Mouse (Mus musculus): Measurements from ENCODE around the gene Nbeal1.
"Not testable (repeated sequence)": the region's sequence is repeated elsewhere in the genome, so short reads cannot be mapped to it uniquely, and the experiment has no call there.

Nbeal1 gene

DNA sequence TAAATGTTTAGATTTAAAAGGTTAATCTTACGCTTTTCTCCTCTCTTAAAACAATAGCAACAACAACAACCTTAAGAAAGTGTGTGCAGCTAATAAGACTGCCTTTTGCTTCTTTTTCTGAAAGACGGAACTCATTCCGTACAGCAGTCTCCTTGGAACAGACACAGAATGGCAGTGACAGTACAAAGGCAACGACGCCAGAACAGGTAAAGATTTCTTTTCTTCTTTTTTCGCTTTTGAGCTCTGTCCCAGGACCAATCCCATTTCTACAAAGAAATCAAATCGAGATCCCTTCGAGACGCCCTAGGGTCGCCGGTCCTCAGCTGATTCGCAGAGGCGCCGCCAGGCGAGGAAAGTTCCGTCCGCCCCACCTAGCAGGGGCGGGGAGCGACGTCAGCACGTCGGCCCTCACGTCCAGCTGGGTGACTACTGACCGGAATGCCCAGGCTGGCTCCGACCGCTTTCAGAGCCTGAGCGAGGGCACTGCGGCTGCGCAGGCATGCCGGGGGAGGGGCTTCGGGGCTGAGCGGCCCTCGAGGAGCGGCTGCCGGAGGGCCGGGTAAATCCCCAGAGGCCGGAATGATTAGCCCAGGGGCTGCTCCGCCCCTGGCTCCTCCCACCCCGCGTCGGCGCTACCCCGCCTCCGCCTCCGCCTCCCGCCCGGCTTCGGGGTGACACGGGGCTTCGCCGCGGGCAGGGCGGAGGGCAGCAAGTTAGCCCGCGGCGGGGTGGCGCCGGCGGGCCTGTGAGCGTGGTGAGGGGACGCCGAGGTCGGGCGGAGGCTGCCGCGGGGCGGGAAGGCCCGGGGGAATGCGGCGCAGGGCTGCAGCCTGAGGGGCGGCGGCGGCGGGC lies at the start of gene Nbeal1:
TSS of gene Nbeal1 (plus strand) at position 668 of the 852 bp plus-strand sequence.
- peak; percentile 99 for DNase-seq (ENCODE audit: low spot score)

- DNase-seq (ENCODE audit: low spot score): no peak
Observed at GRCm38 (mm10) chr1:60137346-60137745, 43.1 kb upstream of the Nbeal1 start.

- DNase-seq (ENCODE audit: low spot score): no peak
Observed at GRCm38 (mm10) chr1:60152700-60153099, 27.7 kb upstream of the Nbeal1 start.

DNA sequence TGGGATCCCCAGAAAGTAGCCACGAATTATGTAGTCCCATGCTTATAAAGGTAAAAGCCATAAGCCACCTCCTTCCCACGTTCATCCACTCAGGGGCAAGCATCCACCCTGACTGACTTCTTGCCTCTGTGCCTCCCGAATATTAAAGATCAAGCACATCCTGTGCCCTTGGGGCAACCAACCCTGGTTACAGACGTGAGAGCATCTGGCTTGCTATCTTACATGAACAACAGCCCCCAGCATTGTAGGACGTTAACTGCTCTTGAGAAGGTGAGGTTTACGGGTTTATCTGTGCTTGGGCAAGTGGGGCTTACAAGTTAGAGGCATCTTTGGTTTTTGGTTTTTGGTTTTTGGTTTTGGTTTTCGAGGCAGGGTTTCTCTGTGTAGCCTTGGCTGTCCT lies 23.7 kb upstream of the Nbeal1 start:
- no peak for DNase-seq (ENCODE audit: low spot score)

- DNase-seq (ENCODE audit: low spot score): peak; percentile 47
Observed at GRCm38 (mm10) chr1:60158411-60158810, 22.0 kb upstream of the Nbeal1 start.

DNA sequence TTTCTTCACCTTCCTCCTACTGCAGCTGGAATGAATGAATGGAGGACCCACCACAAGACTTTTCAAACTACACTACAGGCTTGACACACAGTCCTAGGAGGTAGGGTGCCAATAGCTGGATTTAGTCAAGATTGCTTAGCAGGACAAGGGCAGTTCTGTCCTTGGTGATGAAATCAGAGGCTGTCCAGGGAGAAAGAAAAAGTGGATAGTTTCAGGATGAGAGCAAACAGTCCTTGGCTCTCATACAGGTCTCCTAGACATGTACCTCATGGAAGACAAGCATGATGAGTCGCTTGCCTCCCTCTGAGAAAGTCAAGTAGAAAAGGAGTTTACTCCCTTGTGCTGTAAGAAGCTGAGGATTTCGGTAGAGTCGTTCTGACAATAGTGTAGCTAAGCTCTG lies 16.7 kb upstream of the Nbeal1 start:
- DNase-seq (ENCODE audit: low spot score): no peak

GRCm38 (mm10) chr1:60169626-60170025 lies 10.8 kb upstream of the Nbeal1 start:
- DNase-seq (ENCODE audit: low spot score): no peak

- DNase-seq (ENCODE audit: low spot score): no peak
Observed at GRCm38 (mm10) chr1:60170251-60170650, 10.1 kb upstream of the Nbeal1 start.

DNA sequence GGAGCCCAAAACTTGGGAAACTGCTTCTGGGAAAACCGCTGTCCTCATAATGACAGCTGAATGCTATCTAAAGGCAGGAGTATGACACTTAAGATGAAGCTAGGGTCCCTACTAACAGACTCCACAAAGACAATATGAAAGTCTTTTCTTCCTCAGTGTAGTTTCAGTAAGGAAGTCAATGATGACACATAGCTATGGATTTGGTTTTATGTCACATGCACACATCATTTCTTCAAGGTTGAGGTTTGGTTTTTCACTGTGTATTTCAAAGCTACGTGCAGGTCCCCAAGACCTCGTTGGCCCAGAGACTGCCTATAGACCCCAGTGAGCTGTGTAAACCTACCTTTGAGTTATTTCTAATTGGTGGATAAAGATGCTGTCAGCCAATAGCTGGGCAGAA lies 7.3 kb upstream of the Nbeal1 start:
- DNase-seq (ENCODE audit: low spot score): no peak

- DNase-seq (ENCODE audit: low spot score): not testable (repeated sequence)
Observed at GRCm38 (mm10) chr1:60177814-60178213, 2.6 kb upstream of the Nbeal1 start.

DNA sequence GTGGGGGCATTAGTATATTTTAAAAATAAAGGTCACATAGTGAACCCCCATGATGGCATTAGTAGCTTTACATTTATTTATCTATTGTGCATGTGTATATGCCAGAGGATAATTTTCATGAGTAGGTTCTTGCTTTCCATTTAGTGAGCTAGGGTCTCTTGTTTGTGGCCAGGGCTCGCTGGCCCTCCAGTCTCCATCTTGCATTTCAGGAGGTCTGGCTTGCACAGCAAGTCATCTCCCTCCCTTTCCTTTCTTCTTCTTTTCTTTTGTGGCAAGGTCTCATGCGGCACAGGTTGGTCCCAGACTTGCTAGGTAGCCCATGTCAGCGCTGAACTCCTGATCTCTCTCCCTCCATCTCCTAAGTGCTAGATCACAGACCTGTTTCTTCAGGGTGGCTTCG lies 1.0 kb upstream of the Nbeal1 start:
- DNase-seq (ENCODE audit: low spot score): no peak

DNA sequence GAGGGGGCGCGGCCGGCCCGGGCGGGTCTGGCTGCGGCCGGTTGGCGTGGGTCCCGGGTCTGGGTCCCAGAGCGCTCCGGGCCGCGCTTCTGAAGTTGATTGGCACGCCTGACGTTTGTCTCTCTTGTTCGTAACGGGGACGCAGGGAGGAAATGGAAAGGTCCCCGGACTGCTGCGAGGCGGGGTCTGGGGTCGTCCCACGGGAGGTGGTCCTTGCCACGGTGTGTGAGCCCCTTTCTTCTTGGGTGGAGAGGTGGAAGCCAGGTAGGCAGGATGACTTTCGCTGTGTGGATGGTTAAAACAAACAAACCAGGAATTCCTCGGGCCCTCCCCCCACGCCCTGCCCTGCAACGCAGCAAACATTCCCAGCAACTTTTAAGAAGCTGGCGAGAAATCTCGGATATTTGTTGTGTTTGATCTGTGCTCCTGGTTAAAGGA lies 404 bp downstream of the Nbeal1 start:
- DNase-seq (ENCODE audit: low spot score): peak; percentile 45

DNA sequence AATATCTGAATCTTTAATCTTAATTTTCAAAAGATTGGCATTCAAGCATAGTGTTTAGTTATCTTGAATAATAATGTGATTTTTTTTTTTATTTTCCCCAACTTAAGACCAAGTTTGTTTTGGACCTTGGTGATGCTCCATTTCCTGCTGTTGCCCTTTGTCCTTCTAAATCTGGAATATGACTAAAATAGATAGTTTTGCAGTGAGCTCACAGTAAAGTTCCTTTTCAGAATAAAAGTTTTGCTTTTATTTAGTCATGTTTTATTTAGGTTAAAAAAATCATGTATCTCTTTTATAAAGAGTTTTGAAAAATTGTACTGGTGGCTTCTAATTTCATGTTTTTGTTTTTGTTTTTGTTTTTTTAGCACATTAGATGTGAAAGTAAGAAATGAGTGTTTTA lies 8.1 kb downstream of the Nbeal1 start:
- DNase-seq (ENCODE audit: low spot score): no peak

- no peak for DNase-seq (ENCODE audit: low spot score)
Observed at GRCm38 (mm10) chr1:60196813-60197212, 16.4 kb downstream of the Nbeal1 start.

- no peak for DNase-seq (ENCODE audit: low spot score)
Observed at GRCm38 (mm10) chr1:60199006-60199405, 18.6 kb downstream of the Nbeal1 start.

GRCm38 (mm10) chr1:60236261-60236660 lies 55.9 kb downstream of the Nbeal1 start:
- no peak for DNase-seq (ENCODE audit: low spot score)

- DNase-seq (ENCODE audit: low spot score): no peak
Observed at GRCm38 (mm10) chr1:60240430-60240829, 60.0 kb downstream of the Nbeal1 start.

DNA sequence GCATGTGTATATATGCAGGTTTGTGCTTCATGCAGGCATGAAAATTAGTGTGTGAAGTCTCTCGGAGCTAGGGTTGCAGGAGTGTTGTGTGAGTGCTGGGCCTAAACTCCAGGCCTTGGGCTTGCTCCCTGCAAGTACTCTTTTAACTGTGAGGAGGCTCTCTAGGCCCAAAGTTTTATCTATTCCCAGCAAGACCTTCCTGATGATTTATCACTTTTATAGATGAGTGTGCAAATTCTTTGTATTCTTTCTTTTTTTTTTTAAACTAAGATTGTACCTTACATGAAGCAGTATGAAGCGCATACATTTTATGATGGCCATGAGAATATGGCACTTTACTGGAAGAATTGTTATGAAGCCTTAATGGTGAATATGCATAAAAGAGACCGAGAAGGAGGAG lies 87.7 kb downstream of the Nbeal1 start:
- DNase-seq (ENCODE audit: low spot score): no peak

GRCm38 (mm10) chr1:60269314-60269713 lies 88.9 kb downstream of the Nbeal1 start:
- no peak for DNase-seq (ENCODE audit: low spot score)

DNA sequence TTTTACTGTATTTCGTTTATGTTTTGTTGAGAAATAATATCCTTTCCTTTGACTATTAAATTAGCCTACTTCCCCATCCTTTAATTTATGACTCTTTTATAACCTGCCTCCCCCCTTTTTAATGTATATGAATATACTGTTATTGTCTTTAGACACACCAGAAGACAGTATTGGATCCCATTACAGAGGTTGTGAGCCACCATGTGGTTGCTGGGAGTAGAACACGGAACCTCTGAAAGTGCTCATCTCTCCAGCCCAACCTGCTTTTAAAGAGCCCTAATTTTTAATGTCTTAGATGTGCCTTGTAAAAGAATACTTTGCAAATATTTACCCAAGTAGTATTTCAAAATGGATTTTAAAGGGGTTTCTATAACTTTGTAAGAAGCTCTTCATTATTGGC lies 92.1 kb downstream of the Nbeal1 start:
- DNase-seq (ENCODE audit: low spot score): no peak

DNA sequence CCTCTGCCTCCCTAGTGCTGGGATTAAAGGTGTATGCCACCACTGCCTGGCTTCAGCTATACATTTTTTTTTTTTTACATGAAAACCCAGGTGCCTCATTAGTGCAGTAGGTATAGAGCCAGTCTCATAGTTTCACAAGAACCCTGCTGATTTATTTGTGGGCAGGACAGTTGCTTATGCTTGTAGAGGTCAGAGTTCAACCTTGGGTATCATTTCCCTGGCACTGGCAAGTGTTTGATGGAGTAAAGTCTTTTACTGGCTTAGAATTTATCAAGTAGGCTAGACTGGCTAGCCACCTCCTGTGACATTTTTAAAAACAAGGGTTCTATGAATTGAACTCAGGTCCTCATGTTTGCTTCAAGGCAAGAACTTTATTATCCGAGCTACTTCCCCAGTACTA lies 113.5 kb downstream of the Nbeal1 start:
- no peak for DNase-seq (ENCODE audit: low spot score)

DNA sequence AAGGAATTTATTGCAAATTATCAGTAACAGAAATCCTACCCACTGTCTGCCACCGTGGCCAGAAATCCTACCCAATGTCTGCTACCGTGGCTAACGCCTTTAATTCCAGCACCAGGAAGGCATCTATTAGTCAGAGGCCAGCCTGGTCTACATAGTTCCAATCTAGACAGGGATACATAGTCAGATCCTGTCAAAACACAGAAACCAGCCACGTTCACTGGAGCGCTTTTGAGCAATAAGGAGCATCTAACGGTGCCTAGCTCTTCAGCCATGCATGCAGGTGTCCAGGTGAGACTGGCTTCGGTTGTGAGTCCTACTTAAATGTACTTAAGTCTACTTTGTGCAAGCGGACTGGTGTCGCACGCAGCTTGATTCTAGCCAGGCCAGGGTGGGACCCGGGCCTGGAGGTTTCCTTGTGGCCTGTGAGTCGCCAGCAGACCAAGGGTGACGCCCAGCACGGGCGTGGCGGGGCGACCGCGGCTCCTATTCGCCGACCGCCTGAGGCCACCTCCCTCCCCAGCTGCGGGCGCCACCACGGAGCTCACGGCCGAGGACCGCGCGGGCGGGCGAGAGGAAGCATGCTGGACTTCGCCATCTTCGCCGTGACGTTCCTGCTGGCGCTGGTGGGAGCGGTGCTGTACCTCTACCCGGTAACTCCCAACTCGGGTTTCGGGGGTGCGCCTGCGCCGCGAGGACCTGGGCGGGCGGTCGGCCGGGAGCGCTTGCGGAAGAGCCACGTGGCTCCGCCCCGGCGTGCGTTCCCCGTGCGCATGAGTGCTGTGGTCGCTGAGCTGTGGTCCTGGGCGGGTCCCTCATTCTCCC lies 162.6 kb downstream of the Nbeal1 start, which contains the start of gene Cyp20a1:
TSS of gene Cyp20a1 (plus strand) at position 516 of the 822 bp plus-strand sequence.
- DNase-seq (ENCODE audit: low spot score): peak; percentile 89

Measured in urinary bladder, postnatal 14 days (tissue).